Mouse (Mus musculus): ENCODE measurements around the gene Rsl24d1. TPM values are rescaled to one million over a fixed set of nuclear protein-coding genes. Genes with fewer than 3 reads are reported as not detected.

Rsl24d1 gene
- polyA plus RNA-seq, 1 experiment from 2014 or later = 92.9 TPM

DNA sequence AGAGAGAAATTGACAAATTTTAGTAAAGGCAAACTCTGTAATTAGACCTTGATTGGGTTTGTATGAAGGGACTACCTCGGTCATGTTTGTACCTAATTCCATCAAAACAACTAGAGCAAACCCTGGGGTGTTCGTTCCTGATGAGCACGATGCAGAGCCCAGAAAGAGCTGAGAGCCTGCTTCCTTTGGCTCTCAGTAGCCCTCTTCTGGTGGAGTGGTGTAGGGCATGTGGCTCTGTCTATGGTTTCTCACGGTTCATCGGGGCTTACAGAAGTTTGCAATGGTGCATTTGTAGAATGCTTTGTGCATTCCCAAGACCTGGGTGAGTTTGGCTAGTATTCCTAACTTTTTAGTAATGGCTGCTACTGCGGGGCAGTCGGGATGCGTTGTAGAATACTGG, 8.5 kb downstream of the Rsl24d1 start:
- Histone ChIP-seq H3K4me1 (ENCODE audit: control insufficient read depth in 2 of 2, insufficient read depth in 2 of 2, low read length in 2 of 2) (no peaks in the 10 kb centered on the region), H3K4me3 (ENCODE audit: control insufficient read depth in 1 of 2, insufficient read depth in 1 of 2, low read depth in 1 of 2, low read length in 2 of 2) (no peak overlapping the region), H3K9me3 (ENCODE audit: control insufficient read depth, low read length) (no peaks in the 10 kb centered on the region), H3K27me3 (ENCODE audit: control insufficient read depth, insufficient read depth, low read length) (no peaks in the 10 kb centered on the region), H3K36me3 (ENCODE audit: control insufficient read depth, insufficient read depth, low read length) (peaks cover 89% of the 10 kb centered on the region), H3K4me2 (ENCODE audit: low read length) (no peak overlapping the region), H3K9ac (ENCODE audit: low read length) (no peak overlapping the region), H3K27ac (replicated peaks in 1 of 2; ENCODE audit: control insufficient read depth in 1 of 2, insufficient read depth in 1 of 2, low read depth in 2 of 2, low read length in 2 of 2) (no peak overlapping the region)
- 65% methylated on average over 8 of the region's 8 CpGs for WGBS
- ATAC-seq (ENCODE audit: insufficient number of reproducible peaks, insufficient read depth, low FRiP score, low read depth) = no peak

DNA sequence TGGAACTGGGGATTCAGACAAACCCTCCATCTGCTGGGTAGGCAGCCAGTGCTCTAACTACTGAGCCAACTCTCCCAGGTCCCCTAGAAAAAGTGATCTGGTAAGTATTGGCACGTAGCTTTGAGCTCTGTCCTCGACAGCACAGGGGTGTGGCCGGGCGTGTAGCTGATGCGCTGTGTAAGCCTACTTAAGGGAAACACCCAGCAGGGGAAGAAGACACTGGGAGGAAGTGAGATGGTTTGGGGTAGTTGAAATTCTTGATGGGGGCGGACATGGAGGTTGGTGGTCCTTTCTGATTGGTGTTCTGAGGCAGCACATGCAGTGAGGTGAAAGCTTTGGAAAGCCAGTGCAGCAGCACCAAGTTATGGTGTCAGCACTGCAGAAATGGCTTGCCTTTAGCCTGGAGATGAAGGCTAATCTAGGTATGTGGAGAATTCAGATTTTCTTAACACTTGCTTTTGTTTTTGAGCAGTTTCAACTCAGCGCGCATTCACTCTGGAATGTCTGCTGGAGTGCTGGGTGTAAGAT, 11.9 kb downstream of the Rsl24d1 start:
- H3K36me3 ChIP-seq (ENCODE audit: control insufficient read depth, insufficient read depth, low read length) = peaks cover 97% of the 10 kb centered on the region
- no peak for ATAC-seq (ENCODE audit: insufficient number of reproducible peaks, insufficient read depth, low FRiP score, low read depth)

DNA sequence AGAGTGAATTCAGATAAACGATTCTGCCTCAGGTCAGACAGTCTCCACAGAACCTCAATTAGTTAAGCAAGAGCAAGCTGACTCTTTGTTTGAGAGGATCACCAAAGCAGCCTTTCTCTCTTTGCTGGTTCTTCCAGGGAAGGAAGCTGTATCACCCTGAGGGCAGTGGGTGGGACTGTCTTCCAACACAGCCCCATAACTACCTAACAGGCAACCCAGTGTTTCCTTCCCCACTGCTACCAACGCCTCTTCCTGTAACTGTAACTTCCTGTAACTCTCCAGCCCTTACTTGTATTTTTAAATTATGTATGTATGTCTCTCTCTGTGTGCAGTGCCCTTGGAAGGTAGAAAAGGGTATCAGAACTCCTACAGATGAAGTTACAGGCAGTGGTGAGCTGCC, 14.2 kb downstream of the Rsl24d1 start:
- ATAC-seq (ENCODE audit: insufficient number of reproducible peaks, insufficient read depth, low FRiP score, low read depth) = no peak
- Histone ChIP-seq H3K27ac (replicated peaks in 1 of 2; ENCODE audit: control insufficient read depth in 1 of 2, insufficient read depth in 1 of 2, low read depth in 2 of 2, low read length in 2 of 2) (no peak overlapping the region), H3K4me3 (ENCODE audit: control insufficient read depth in 1 of 2, insufficient read depth in 1 of 2, low read depth in 1 of 2, low read length in 2 of 2) (no peak overlapping the region), H3K4me2 (ENCODE audit: low read length) (no peak overlapping the region), H3K9me3 (ENCODE audit: control insufficient read depth, low read length) (no peaks in the 10 kb centered on the region), H3K4me1 (ENCODE audit: control insufficient read depth in 2 of 2, insufficient read depth in 2 of 2, low read length in 2 of 2) (no peaks in the 10 kb centered on the region), H3K36me3 (ENCODE audit: control insufficient read depth, insufficient read depth, low read length) (peaks cover 76% of the 10 kb centered on the region), H3K27me3 (ENCODE audit: control insufficient read depth, insufficient read depth, low read length) (no peaks in the 10 kb centered on the region), H3K9ac (ENCODE audit: low read length) (no peak overlapping the region)
- 81% methylated on average over 2 of the region's 2 CpGs for WGBS

More for the DNA sequence above, 11.9 kb downstream of the Rsl24d1 start:
- H3K4me3 ChIP-seq (ENCODE audit: control insufficient read depth in 1 of 2, insufficient read depth in 1 of 2, low read depth in 1 of 2, low read length in 2 of 2) = no peak overlapping the region
- no peaks in the 10 kb centered on the region for H3K9me3 ChIP-seq (ENCODE audit: control insufficient read depth, low read length)
- no peak overlapping the region for H3K27ac ChIP-seq (replicated peaks in 1 of 2; ENCODE audit: control insufficient read depth in 1 of 2, insufficient read depth in 1 of 2, low read depth in 2 of 2, low read length in 2 of 2)
- H3K9ac ChIP-seq (ENCODE audit: low read length) = no peak overlapping the region
- H3K4me2 ChIP-seq (ENCODE audit: low read length) = no peak overlapping the region
- no peaks in the 10 kb centered on the region for H3K4me1 ChIP-seq (ENCODE audit: control insufficient read depth in 2 of 2, insufficient read depth in 2 of 2, low read length in 2 of 2)
- 84% methylated on average over 8 of the region's 8 CpGs for WGBS
- H3K27me3 ChIP-seq (ENCODE audit: control insufficient read depth, insufficient read depth, low read length) = no peaks in the 10 kb centered on the region

DNA sequence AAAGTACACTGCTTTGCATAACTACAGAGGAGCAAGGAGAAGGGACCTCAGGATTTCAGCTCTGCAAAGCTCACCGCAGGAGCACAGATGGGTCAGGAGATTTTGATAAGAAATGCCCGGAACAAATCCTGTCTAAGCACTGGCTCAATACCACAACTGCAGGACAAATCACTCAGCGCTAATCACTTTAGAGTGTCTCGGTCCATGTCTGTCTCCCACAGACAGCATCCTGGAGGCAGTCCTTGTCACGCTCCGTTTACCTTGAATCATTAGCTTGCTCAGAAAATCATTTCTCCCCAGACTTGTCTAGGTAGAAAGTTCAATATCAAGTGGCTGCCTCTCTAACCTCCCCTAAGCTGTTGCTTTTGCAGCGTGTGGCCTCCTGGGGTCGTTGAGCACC, 16.6 kb downstream of the Rsl24d1 start:
- H3K9ac ChIP-seq (ENCODE audit: low read length) = no peak overlapping the region
- no peaks in the 10 kb centered on the region for H3K4me1 ChIP-seq (ENCODE audit: control insufficient read depth in 2 of 2, insufficient read depth in 2 of 2, low read length in 2 of 2)
- no peak overlapping the region for H3K4me2 ChIP-seq (ENCODE audit: low read length)
- 78% methylated on average over 8 of the region's 8 CpGs for WGBS
- no peak overlapping the region for H3K4me3 ChIP-seq (ENCODE audit: control insufficient read depth in 1 of 2, insufficient read depth in 1 of 2, low read depth in 1 of 2, low read length in 2 of 2)
- H3K9me3 ChIP-seq (ENCODE audit: control insufficient read depth, low read length) = no peaks in the 10 kb centered on the region
- H3K27me3 ChIP-seq (ENCODE audit: control insufficient read depth, insufficient read depth, low read length) = no peaks in the 10 kb centered on the region
- ATAC-seq (ENCODE audit: insufficient number of reproducible peaks, insufficient read depth, low FRiP score, low read depth) = no peak
- no peak overlapping the region for H3K27ac ChIP-seq (replicated peaks in 1 of 2; ENCODE audit: control insufficient read depth in 1 of 2, insufficient read depth in 1 of 2, low read depth in 2 of 2, low read length in 2 of 2)
- H3K36me3 ChIP-seq (ENCODE audit: control insufficient read depth, insufficient read depth, low read length) = peaks cover 52% of the 10 kb centered on the region

DNA sequence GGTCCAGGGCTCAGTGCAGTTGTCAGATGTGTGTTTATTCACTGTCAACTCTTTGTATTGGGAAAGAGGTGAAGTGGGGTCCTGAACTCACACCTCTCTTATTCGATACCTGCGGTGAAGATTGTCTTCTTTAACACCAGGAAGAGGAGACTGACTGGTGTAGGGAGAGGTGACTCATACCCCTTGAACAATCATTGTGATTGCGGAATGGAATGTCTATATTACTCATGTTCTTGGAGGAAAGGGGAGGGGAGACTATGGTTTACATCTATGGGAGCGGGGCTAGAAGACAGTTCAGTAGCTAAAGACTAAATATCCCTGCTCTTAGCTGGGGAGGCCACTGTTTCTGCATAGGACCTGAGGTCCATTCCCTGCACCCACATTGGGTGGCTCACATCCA, 17.3 kb downstream of the Rsl24d1 start:
- Histone ChIP-seq H3K27ac (replicated peaks in 1 of 2; ENCODE audit: control insufficient read depth in 1 of 2, insufficient read depth in 1 of 2, low read depth in 2 of 2, low read length in 2 of 2) (no peak overlapping the region), H3K4me1 (ENCODE audit: control insufficient read depth in 2 of 2, insufficient read depth in 2 of 2, low read length in 2 of 2) (no peaks in the 10 kb centered on the region), H3K9ac (ENCODE audit: low read length) (no peak overlapping the region), H3K27me3 (ENCODE audit: control insufficient read depth, insufficient read depth, low read length) (no peaks in the 10 kb centered on the region), H3K4me3 (ENCODE audit: control insufficient read depth in 1 of 2, insufficient read depth in 1 of 2, low read depth in 1 of 2, low read length in 2 of 2) (no peak overlapping the region), H3K4me2 (ENCODE audit: low read length) (no peak overlapping the region), H3K36me3 (ENCODE audit: control insufficient read depth, insufficient read depth, low read length) (peaks cover 45% of the 10 kb centered on the region), H3K9me3 (ENCODE audit: control insufficient read depth, low read length) (no peaks in the 10 kb centered on the region)
- no peak for ATAC-seq (ENCODE audit: insufficient number of reproducible peaks, insufficient read depth, low FRiP score, low read depth)
- 83% methylated on average over 4 of the region's 4 CpGs for WGBS

DNA sequence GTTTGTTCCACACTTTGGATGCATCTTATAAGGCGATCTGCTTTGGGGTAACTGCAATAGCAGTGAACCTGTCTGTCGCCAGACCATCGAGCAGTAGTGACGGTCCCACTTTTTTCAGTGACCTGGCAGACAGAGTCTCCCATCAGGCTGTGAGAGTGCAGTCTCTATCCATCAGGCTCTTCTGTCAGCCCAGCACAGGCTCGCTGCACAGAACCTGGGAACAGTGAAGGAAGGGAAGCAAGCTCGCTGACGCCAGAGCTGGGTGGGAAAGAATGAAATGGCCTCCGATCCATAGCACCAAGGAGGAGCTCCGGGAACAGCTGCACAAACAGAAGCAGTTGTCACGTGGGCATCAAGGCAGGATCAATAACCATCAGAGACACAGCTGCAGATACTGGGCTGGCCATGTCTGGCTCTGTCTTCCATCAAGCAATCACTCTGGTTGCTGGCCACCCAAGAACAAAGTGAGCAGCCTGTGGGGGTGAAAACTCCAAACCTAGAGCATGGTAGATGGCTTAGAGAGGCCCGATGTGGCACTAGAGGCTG, 24.2 kb downstream of the Rsl24d1 start:
- Histone ChIP-seq H3K27me3 (ENCODE audit: control insufficient read depth, insufficient read depth, low read length) (no peaks in the 10 kb centered on the region), H3K9me3 (ENCODE audit: control insufficient read depth, low read length) (no peaks in the 10 kb centered on the region), H3K4me1 (ENCODE audit: control insufficient read depth in 2 of 2, insufficient read depth in 2 of 2, low read length in 2 of 2) (no peaks in the 10 kb centered on the region), H3K36me3 (ENCODE audit: control insufficient read depth, insufficient read depth, low read length) (no peaks in the 10 kb centered on the region), H3K4me2 (ENCODE audit: low read length) (no peak overlapping the region), H3K4me3 (ENCODE audit: control insufficient read depth in 1 of 2, insufficient read depth in 1 of 2, low read depth in 1 of 2, low read length in 2 of 2) (no peak overlapping the region), H3K27ac (replicated peaks in 1 of 2; ENCODE audit: control insufficient read depth in 1 of 2, insufficient read depth in 1 of 2, low read depth in 2 of 2, low read length in 2 of 2) (no peak overlapping the region), H3K9ac (ENCODE audit: low read length) (no peak overlapping the region)
- 59% methylated on average over 11 of the region's 11 CpGs for WGBS
- ATAC-seq (ENCODE audit: insufficient number of reproducible peaks, insufficient read depth, low FRiP score, low read depth) = no peak

DNA sequence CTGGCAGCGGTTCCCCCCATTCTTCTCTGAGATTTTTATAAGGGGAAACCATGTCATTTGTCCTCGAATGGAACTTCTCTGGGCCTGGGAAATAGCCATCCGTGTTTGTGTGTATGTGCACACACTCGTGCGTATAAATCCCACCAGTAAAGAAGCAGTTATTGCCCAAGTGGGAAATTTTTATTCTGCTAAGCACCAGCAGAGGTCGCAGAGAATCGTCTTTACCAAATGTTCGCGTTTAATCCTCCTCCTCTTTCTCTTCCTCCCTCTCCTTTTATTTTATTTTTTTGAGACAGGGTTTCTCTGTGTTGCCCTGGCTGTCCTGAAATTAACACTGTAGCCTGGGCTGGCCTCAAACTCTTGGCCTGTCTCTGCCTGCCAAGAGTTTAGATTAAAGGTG, 41.1 kb downstream of the Rsl24d1 start:
- ATAC-seq (ENCODE audit: insufficient number of reproducible peaks, insufficient read depth, low FRiP score, low read depth) = no peak
- H3K27me3 ChIP-seq (ENCODE audit: control insufficient read depth, insufficient read depth, low read length) = no peaks in the 10 kb centered on the region
- H3K36me3 ChIP-seq (ENCODE audit: control insufficient read depth, insufficient read depth, low read length) = no peaks in the 10 kb centered on the region
- no peak overlapping the region for H3K4me2 ChIP-seq (ENCODE audit: low read length)
- no peaks in the 10 kb centered on the region for H3K9me3 ChIP-seq (ENCODE audit: control insufficient read depth, low read length)
- no peak overlapping the region for H3K9ac ChIP-seq (ENCODE audit: low read length)
- 46% methylated on average over 9 of the region's 9 CpGs for WGBS
- H3K4me3 ChIP-seq (ENCODE audit: control insufficient read depth in 1 of 2, insufficient read depth in 1 of 2, low read depth in 1 of 2, low read length in 2 of 2) = no peak overlapping the region
- H3K27ac ChIP-seq (replicated peaks in 1 of 2; ENCODE audit: control insufficient read depth in 1 of 2, insufficient read depth in 1 of 2, low read depth in 2 of 2, low read length in 2 of 2) = no peak overlapping the region
- no peaks in the 10 kb centered on the region for H3K4me1 ChIP-seq (ENCODE audit: control insufficient read depth in 2 of 2, insufficient read depth in 2 of 2, low read length in 2 of 2)

DNA sequence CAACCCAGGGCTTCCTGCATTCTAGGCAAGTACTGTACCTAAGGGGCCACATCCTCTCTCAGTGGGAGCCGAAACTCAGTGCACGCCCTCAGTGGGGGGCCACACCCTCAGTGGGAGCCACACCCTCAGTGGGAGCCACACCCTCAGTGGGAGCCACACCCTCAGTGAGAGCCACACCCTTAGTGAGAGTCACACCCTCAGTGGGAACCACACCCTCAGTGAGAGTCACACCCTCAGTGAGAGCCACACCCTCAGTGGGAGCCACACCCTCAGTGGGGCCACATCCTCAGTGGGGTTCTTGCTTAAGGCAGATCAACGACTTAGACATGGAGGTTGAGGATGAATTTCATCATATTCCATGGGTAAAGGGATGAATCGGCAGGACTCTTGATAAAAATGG, 44.7 kb downstream of the Rsl24d1 start:
- ATAC-seq (ENCODE audit: insufficient number of reproducible peaks, insufficient read depth, low FRiP score, low read depth) = no peak
- H3K9me3 ChIP-seq (ENCODE audit: control insufficient read depth, low read length) = no peaks in the 10 kb centered on the region
- H3K4me1 ChIP-seq (ENCODE audit: control insufficient read depth in 2 of 2, insufficient read depth in 2 of 2, low read length in 2 of 2) = peaks cover 0 to 2% of the 10 kb centered on the region in 2 experiments; a peak in 1 of 4 replicates
- WGBS = 81% methylated on average over 4 of the region's 4 CpGs
- no peaks in the 10 kb centered on the region for H3K27me3 ChIP-seq (ENCODE audit: control insufficient read depth, insufficient read depth, low read length)
- H3K27ac ChIP-seq (replicated peaks in 1 of 2; ENCODE audit: control insufficient read depth in 1 of 2, insufficient read depth in 1 of 2, low read depth in 2 of 2, low read length in 2 of 2) = no peak overlapping the region
- no peak overlapping the region for H3K4me3 ChIP-seq (ENCODE audit: control insufficient read depth in 1 of 2, insufficient read depth in 1 of 2, low read depth in 1 of 2, low read length in 2 of 2)
- no peak overlapping the region for H3K4me2 ChIP-seq (ENCODE audit: low read length)
- H3K36me3 ChIP-seq (ENCODE audit: control insufficient read depth, insufficient read depth, low read length) = no peaks in the 10 kb centered on the region
- no peak overlapping the region for H3K9ac ChIP-seq (ENCODE audit: low read length)
